20 mouse cellular contexts compared by ENCODE assay signal in genomic region chr1:36924853-36925252, GRCm38 (mm10).
"Had no signal": no experiment of that assay in that cellular context is flagged by ENCODE, and none has a peak within 500 bp of the region (broad histone marks: within the 10 kb centered on the region; RNA-seq: fewer than 3 reads in every experiment).

No protein-coding gene starts in this region.

- DNase-seq: kidney, adult 9 months; kidney, postnatal 25 days; layer of hippocampus, adult 9-11 months; liver; lung, adult 2 months; lung, postnatal 14 days; lung, postnatal 4 days; midbrain, embryonic 14.5 days; right cerebral cortex, adult 18-20 months; right cerebral cortex, postnatal 14 days; right cerebral cortex, postnatal 4 days; thymus, adult 2 months; thymus, postnatal 14 days; thymus, postnatal 4 days had no signal

- H3K27me3 ChIP-seq: limb, embryonic 13.5 days; neural tube, embryonic 12.5 days; neural tube, embryonic 15.5 days had no signal

- H3K4me3 ChIP-seq: layer of hippocampus, adult 2 months; limb, embryonic 10.5 days; limb, embryonic 13.5 days; neural tube, embryonic 12.5 days; neural tube, embryonic 15.5 days had no signal

- H3K36me3 ChIP-seq: limb, embryonic 10.5 days; limb, embryonic 13.5 days; neural tube, embryonic 12.5 days; neural tube, embryonic 15.5 days had no signal

- H3K27ac ChIP-seq: layer of hippocampus, adult 2 months; limb, embryonic 10.5 days; limb, embryonic 13.5 days; neural tube, embryonic 12.5 days; neural tube, embryonic 15.5 days; stomach, postnatal 0 days had no signal
